In the genomic region with DNA sequence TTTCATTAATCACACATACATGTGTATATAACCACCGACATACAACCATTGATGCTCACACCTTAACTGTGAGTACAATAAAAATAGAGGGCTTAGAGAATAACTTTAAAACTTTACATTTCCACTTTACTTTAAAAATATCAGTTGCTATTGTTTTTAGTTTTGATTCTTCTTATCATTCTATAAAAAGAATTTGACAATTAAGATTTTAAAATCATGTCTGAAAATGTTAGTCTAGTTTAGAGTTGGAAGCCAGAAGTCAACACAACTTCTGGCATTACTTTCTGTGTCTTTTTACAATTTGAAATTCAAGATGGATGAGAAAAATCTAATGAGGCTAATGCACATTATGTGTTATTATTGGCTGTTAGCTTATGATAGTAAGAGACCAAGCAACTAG, we compare ENCODE assay signal across 20 mouse cellular contexts. TPM values are rescaled to one million over a fixed set of nuclear protein-coding genes. Genes with fewer than 3 reads are reported as not detected.
DNase-seq lines count a peak whose midpoint lies in the region; ATAC-seq and TF ChIP-seq lines count a peak whose summit lies in the region.
"Had no signal": no experiment of that assay in that cellular context is flagged by ENCODE, and none has a peak within 500 bp of the region (broad histone marks: within the 10 kb centered on the region; RNA-seq: fewer than 3 reads in every experiment).

A gene (plus strand): TSS at position 301 of the 400 bp plus-strand sequence.

- H3K4me3 ChIP-seq in heart, embryonic 13.5 days: no peak within 1 kb of the TSS
- no peak within 1 kb of the TSS for H3K4me3 ChIP-seq in kidney, adult 2 months (ENCODE audit: insufficient read depth, low read depth, low read length)
- no peak within 1 kb of the TSS for H3K4me3 ChIP-seq in hindbrain, postnatal 0 days (ENCODE audit: low read length)
- H3K4me3 ChIP-seq: embryonic facial prominence, embryonic 13.5 days; hindbrain, embryonic 12.5 days; midbrain, embryonic 13.5 days had no signal

- ATAC-seq in heart, embryonic 13.5 days (ENCODE audit: extremely low read depth, insufficient number of reproducible peaks, low FRiP score, low TSS enrichment): no peak
- no peak for ATAC-seq in hindbrain, postnatal 0 days
- ATAC-seq: activated CD4-positive, CD25-positive, alpha-beta regulatory T cell, adult 4 months; intestine, postnatal 0 days; midbrain, embryonic 13.5 days had no signal

- no peak for DNase-seq in heart, adult 18-20 months
- no peak for DNase-seq in heart, adult 9 months (ENCODE audit: low spot score in 2 of 2)
- no peak for DNase-seq in gastrocnemius, postnatal 10 days
- DNase-seq in heart, postnatal 4 days: no peak
- DNase-seq in kidney, adult 2 months: no peak
- no peak for DNase-seq in adrenal gland, adult (ENCODE audit: inconsistent age in 2 of 2, low spot score in 1 of 2)
- DNase-seq in hindbrain, postnatal 0 days (ENCODE audit: low spot score): no peak
- DNase-seq: cerebellum, postnatal 25 days; kidney, postnatal 10 days; layer of hippocampus, adult 9-11 months; liver; lung, adult 18-20 months; right cerebral cortex, postnatal 25 days had no signal

- H3K9me3 ChIP-seq in heart, embryonic 13.5 days: no peaks in the 10 kb centered on the region
- no peaks in the 10 kb centered on the region for H3K9me3 ChIP-seq in hindbrain, postnatal 0 days (ENCODE audit: low read length)
- H3K9me3 ChIP-seq: embryonic facial prominence, embryonic 13.5 days; hindbrain, embryonic 12.5 days; midbrain, embryonic 13.5 days had no signal

- peaks cover 10% of the 10 kb centered on the region for H3K4me1 ChIP-seq in heart, embryonic 13.5 days
- H3K4me1 ChIP-seq in kidney, adult 2 months (ENCODE audit: control insufficient read depth, insufficient read depth, low read length): no peaks in the 10 kb centered on the region
- H3K4me1 ChIP-seq in hindbrain, postnatal 0 days (ENCODE audit: insufficient read depth, low read length): no peaks in the 10 kb centered on the region
- H3K4me1 ChIP-seq: embryonic facial prominence, embryonic 13.5 days; hindbrain, embryonic 12.5 days; midbrain, embryonic 13.5 days had no signal

- no peak within 1 kb of the TSS for H3K9ac ChIP-seq in heart, embryonic 13.5 days
- no peak within 1 kb of the TSS for H3K9ac ChIP-seq in hindbrain, postnatal 0 days (replicated peaks; ENCODE audit: low read length)
- H3K9ac ChIP-seq: embryonic facial prominence, embryonic 13.5 days; hindbrain, embryonic 12.5 days; midbrain, embryonic 13.5 days had no signal

- no peak for TF ChIP-seq POLR2A in kidney, adult 2 months (IDR thresholded peaks at IDR 0.05; ENCODE audit: low read depth, low read length)

- H3K27ac ChIP-seq in heart, embryonic 13.5 days (replicated peaks): no peak within 1 kb of the TSS
- no peak within 1 kb of the TSS for H3K27ac ChIP-seq in kidney, adult 2 months (ENCODE audit: insufficient read depth, low read depth, low read length)
- H3K27ac ChIP-seq in hindbrain, postnatal 0 days: no peak within 1 kb of the TSS
- H3K27ac ChIP-seq: embryonic facial prominence, embryonic 13.5 days; hindbrain, embryonic 12.5 days; macrophage; midbrain, embryonic 13.5 days had no signal

- no peaks in the 10 kb centered on the region for H3K36me3 ChIP-seq in heart, embryonic 13.5 days
- no peaks in the 10 kb centered on the region for H3K36me3 ChIP-seq in kidney, adult 2 months (ENCODE audit: control insufficient read depth, insufficient read depth, low read length)
- H3K36me3 ChIP-seq in hindbrain, postnatal 0 days (ENCODE audit: insufficient read depth, low read length): no peaks in the 10 kb centered on the region
- H3K36me3 ChIP-seq: embryonic facial prominence, embryonic 13.5 days; hindbrain, embryonic 12.5 days; midbrain, embryonic 13.5 days had no signal

- no peaks in the 10 kb centered on the region for H3K27me3 ChIP-seq in heart, embryonic 13.5 days (replicated peaks)
- no peaks in the 10 kb centered on the region for H3K27me3 ChIP-seq in kidney, adult 2 months (replicated peaks; ENCODE audit: control insufficient read depth, insufficient read depth, low read length)
- no peaks in the 10 kb centered on the region for H3K27me3 ChIP-seq in hindbrain, postnatal 0 days (ENCODE audit: insufficient read depth, low read length)
- H3K27me3 ChIP-seq: embryonic facial prominence, embryonic 13.5 days; hindbrain, embryonic 12.5 days; midbrain, embryonic 13.5 days had no signal

- TF ChIP-seq CTCF in kidney, adult 2 months (conservative IDR thresholded peaks at IDR 0.05; ENCODE audit: insufficient read depth, insufficient read length, low read depth, low read length): no peak
- no peak for TF ChIP-seq CTCF in hindbrain, postnatal 0 days (IDR thresholded peaks at IDR 0.05; ENCODE audit: low read depth)

- H3K4me2 ChIP-seq in heart, embryonic 13.5 days: no peak within 1 kb of the TSS
- H3K4me2 ChIP-seq in hindbrain, postnatal 0 days (ENCODE audit: low read depth, low read length): no peak within 1 kb of the TSS
- H3K4me2 ChIP-seq: embryonic facial prominence, embryonic 13.5 days; hindbrain, embryonic 12.5 days; midbrain, embryonic 13.5 days had no signal

- 92% methylated on average over 1 of the region's 1 CpGs for WGBS in heart, embryonic 13.5 days
- 79% methylated on average over 1 of the region's 1 CpGs for WGBS in kidney, adult 2 months
- WGBS in hindbrain, postnatal 0 days: 94% methylated on average over 1 of the region's 1 CpGs

RNA-seq across cellular contexts. Expression of the gene that starts here (rescaled TPM):
- total RNA-seq in heart, adult 18-20 months (2021): 100 to 1,000 TPM; 298 to 299 TPM
- 1,000 to 10,000 TPM; 1,349 to 1,389 TPM for total RNA-seq in gastrocnemius, postnatal 10 days (2021)
- 193 and 215 TPM in 2 replicates for polyA plus RNA-seq in heart, embryonic 13.5 days (2015; fragmentation: Nextera tagmentation; extraction: Ambion mirVana)
- 100 to 1,000 TPM; 247 to 271 TPM for total RNA-seq in heart, postnatal 4 days (2021)
- 0.01 and 0.77 TPM in 2 replicates for polyA plus RNA-seq in kidney, adult 2 months (2012; rRNA removed)
- total RNA-seq in hindbrain, postnatal 0 days (2014; rRNA removed): 0.42 TPM in 1 of 2 replicates, not detected in the other
- 0.13 TPM in 1 of 2 replicates, not detected in the other for polyA plus RNA-seq in hindbrain, postnatal 0 days (2015; fragmentation: Nextera tagmentation; extraction: Ambion mirVana)
- polyA plus RNA-seq: macrophage; midbrain, embryonic 13.5 days had no signal

Comparison
In these comparisons a context has a peak if more than half of its experiments do, and no peak if none do; other contexts are left out.
1. RNA of the gene that starts here (total RNA-seq): 1,349 to 1,389 TPM in gastrocnemius, postnatal 10 days, 298 to 299 TPM in heart, adult 18-20 months and 247 to 271 TPM in heart, postnatal 4 days; 0.42 TPM in hindbrain, postnatal 0 days; every median in the first group is over 100 times any median in the second.
2. RNA of the gene that starts here (total RNA-seq): 1,349 to 1,389 TPM in gastrocnemius, postnatal 10 days; 298 to 299 TPM in heart, adult 18-20 months and 247 to 271 TPM in heart, postnatal 4 days; every median in the first group is over 4 times any median in the second.
3. RNA of the gene that starts here (polyA plus RNA-seq): 193 to 215 TPM in heart, embryonic 13.5 days; 0.01 to 0.77 TPM in kidney, adult 2 months and 0.13 TPM in hindbrain, postnatal 0 days; every median in the first group is over 100 times any median in the second.